Mouse (Mus musculus) hindbrain, embryonic 13.5 days (tissue): Measurements from ENCODE around the gene Abhd6. TPM values are rescaled to one million over a fixed set of nuclear protein-coding genes. Genes with fewer than 3 reads are reported as not detected.

Source experiments
- ATAC-seq: fragments of 200-750 bp; cut with Nextera tagmentation; 2 replicates; pipeline ENCODE4 v1.8.0; 2017; ENCODE audit warnings: moderate TSS enrichment; ENCODE audit not compliant: low FRiP score
- H3K27ac ChIP-seq: fragments of 300-500 bp; sonication (generic); 2 replicates; pipeline ENCODE4 v1.5.1; 2015; ENCODE audit warnings: inconsistent platforms, mild to moderate bottlenecking, moderate library complexity
- H3K27me3 ChIP-seq: fragments of 300-500 bp; sonication (generic); 2 replicates; pipeline ENCODE4 v1.6.1; 2015; ENCODE audit warnings: mild to moderate bottlenecking, inconsistent platforms
- H3K36me3 ChIP-seq: fragments of 300-500 bp; sonication (generic); 2 replicates; pipeline ENCODE4 v1.6.1; 2015; ENCODE audit warnings: mild to moderate bottlenecking, inconsistent platforms
- H3K4me1 ChIP-seq: fragments of 300-500 bp; sonication (generic); replicated peaks from 2 replicates; pipeline ENCODE4 v1.6.1; 2015; ENCODE audit warnings: inconsistent platforms
- H3K4me2 ChIP-seq: fragments of 300-500 bp; sonication (generic); 2 replicates; pipeline ENCODE4 v1.6.1; 2015; ENCODE audit warnings: inconsistent platforms, mild to moderate bottlenecking, moderate library complexity
- H3K4me3 ChIP-seq: fragments of 300-500 bp; sonication (generic); 2 replicates; pipeline ENCODE4 v1.5.1; 2015; ENCODE audit warnings: mild to moderate bottlenecking, inconsistent platforms
- H3K9ac ChIP-seq: fragments of 300-500 bp; sonication (generic); 2 replicates; pipeline ENCODE4 v1.6.1; 2015; ENCODE audit warnings: mild to moderate bottlenecking, inconsistent platforms
- H3K9me3 ChIP-seq: fragments of 300-500 bp; sonication (generic); 2 replicates; pipeline ENCODE4 v1.6.1; 2016; ENCODE audit warnings: inconsistent platforms
- WGBS: fragments of 180-500 bp; shearing (Covaris S2); methylation state at CpG from one replicate; pipeline ENCODE4 v1.1.7; 2015; 5-methylcytosine and 5-hydroxymethylcytosine counted together
- polyA plus RNA-seq: library from polyadenylated mRNA; unstranded; fragments of >200 nt; fragmentation: Nextera tagmentation; extraction: Ambion mirVana; gene quantifications from 2 replicates; pipeline ENCODE4 v1.2.1, GENCODE M21; 2015

Abhd6 gene
- polyA plus RNA-seq, 1 experiment from 2014 or later, result 31.7 TPM

GRCm38 (mm10) chr14:8020011-8020410, 17.3 kb downstream of the Abhd6 start:
- Histone ChIP-seq H3K4me3 (no peak overlapping the region), H3K9ac (no peak overlapping the region), H3K4me2 (no peak overlapping the region), H3K27ac (no peak overlapping the region), H3K9me3 (no peaks in the 10 kb centered on the region), H3K36me3 (0 out of 2 replicates have a peak, but pooled peaks cover 4% of the 10 kb centered on the region), H3K27me3 (no peaks in the 10 kb centered on the region), H3K4me1 (no peaks in the 10 kb centered on the region)
- no peak for ATAC-seq
- WGBS, result 88% methylated on average over 1 of the region's 1 CpGs

- no peak overlapping the region for H3K4me2 ChIP-seq
- no peak overlapping the region for H3K4me3 ChIP-seq
- H3K4me1 ChIP-seq, result no peaks in the 10 kb centered on the region
- H3K27me3 ChIP-seq, result no peaks in the 10 kb centered on the region
- H3K9ac ChIP-seq, result no peak overlapping the region
- 88% methylated on average over 7 of the region's 7 CpGs for WGBS
- H3K36me3 ChIP-seq, result 0 out of 2 replicates have a peak, but pooled peaks cover 4% of the 10 kb centered on the region
- no peak overlapping the region for H3K27ac ChIP-seq
- no peak for ATAC-seq
- H3K9me3 ChIP-seq, result no peaks in the 10 kb centered on the region
Observed at GRCm38 (mm10) chr14:8020546-8020945, 17.8 kb downstream of the Abhd6 start.

GRCm38 (mm10) chr14:8024469-8024868, 21.8 kb downstream of the Abhd6 start:
- Histone ChIP-seq H3K27me3 (no peaks in the 10 kb centered on the region), H3K4me2 (no peak overlapping the region), H3K36me3 (0 out of 2 replicates have a peak, but pooled peaks cover 4% of the 10 kb centered on the region), H3K4me1 (no peaks in the 10 kb centered on the region), H3K9ac (no peak overlapping the region), H3K27ac (no peak overlapping the region), H3K4me3 (no peak overlapping the region), H3K9me3 (no peaks in the 10 kb centered on the region)
- ATAC-seq, result no peak
- 59% methylated on average over 6 of the region's 6 CpGs for WGBS

GRCm38 (mm10) chr14:8024936-8025335, 22.2 kb downstream of the Abhd6 start:
- Histone ChIP-seq H3K27me3 (no peaks in the 10 kb centered on the region), H3K4me3 (no peak overlapping the region), H3K4me2 (no peak overlapping the region), H3K36me3 (0 out of 2 replicates have a peak, but pooled peaks cover 1% of the 10 kb centered on the region), H3K27ac (no peak overlapping the region), H3K4me1 (no peaks in the 10 kb centered on the region), H3K9me3 (no peaks in the 10 kb centered on the region), H3K9ac (no peak overlapping the region)
- 92% methylated on average over 10 of the region's 10 CpGs for WGBS
- ATAC-seq, result no peak

GRCm38 (mm10) chr14:8026769-8027531, 24.2 kb downstream of the Abhd6 start:
- no peak for ATAC-seq
- no peak overlapping the region for H3K27ac ChIP-seq
- WGBS, result 85% methylated on average over 10 of the region's 10 CpGs

GRCm38 (mm10) chr14:8028086-8028485, 25.4 kb downstream of the Abhd6 start:
- Histone ChIP-seq H3K9me3 (no peaks in the 10 kb centered on the region), H3K36me3 (no peaks in the 10 kb centered on the region), H3K4me1 (no peaks in the 10 kb centered on the region), H3K4me3 (no peak overlapping the region), H3K27me3 (no peaks in the 10 kb centered on the region), H3K9ac (no peak overlapping the region), H3K27ac (no peak overlapping the region), H3K4me2 (no peak overlapping the region)
- no peak for ATAC-seq
- 94% methylated on average over 5 of the region's 5 CpGs for WGBS

More at GRCm38 (mm10) chr14:8026769-8027531, 24.2 kb downstream of the Abhd6 start:
- H3K4me1 ChIP-seq, result no peaks in the 10 kb centered on the region
- H3K36me3 ChIP-seq, result no peaks in the 10 kb centered on the region
- no peaks in the 10 kb centered on the region for H3K27me3 ChIP-seq
- no peak overlapping the region for H3K9ac ChIP-seq
- H3K9me3 ChIP-seq, result no peaks in the 10 kb centered on the region
- H3K4me3 ChIP-seq, result no peak overlapping the region
- H3K4me2 ChIP-seq, result no peak overlapping the region

- H3K4me1 ChIP-seq, result no peaks in the 10 kb centered on the region
- ATAC-seq, result no peak
- no peak overlapping the region for H3K27ac ChIP-seq
- no peak overlapping the region for H3K9ac ChIP-seq
- no peaks in the 10 kb centered on the region for H3K27me3 ChIP-seq
- no peak overlapping the region for H3K4me3 ChIP-seq
- no peaks in the 10 kb centered on the region for H3K9me3 ChIP-seq
- 95% methylated on average over 1 of the region's 1 CpGs for WGBS
- no peak overlapping the region for H3K4me2 ChIP-seq
- no peaks in the 10 kb centered on the region for H3K36me3 ChIP-seq
Observed at GRCm38 (mm10) chr14:8029752-8030151, 27.1 kb downstream of the Abhd6 start.

GRCm38 (mm10) chr14:8030535-8030934, 27.8 kb downstream of the Abhd6 start:
- H3K36me3 ChIP-seq, result no peaks in the 10 kb centered on the region
- ATAC-seq, result no peak
- WGBS, result 53% methylated on average over 4 of the region's 4 CpGs
- no peaks in the 10 kb centered on the region for H3K27me3 ChIP-seq
- no peak overlapping the region for H3K27ac ChIP-seq
- H3K4me3 ChIP-seq, result no peak overlapping the region
- no peaks in the 10 kb centered on the region for H3K9me3 ChIP-seq
- no peak overlapping the region for H3K4me2 ChIP-seq
- H3K9ac ChIP-seq, result no peak overlapping the region
- H3K4me1 ChIP-seq, result no peaks in the 10 kb centered on the region

GRCm38 (mm10) chr14:8032087-8032944, 29.6 kb downstream of the Abhd6 start:
- Histone ChIP-seq H3K27me3 (no peaks in the 10 kb centered on the region), H3K4me3 (no peak overlapping the region), H3K4me2 (no peak overlapping the region), H3K9ac (no peak overlapping the region), H3K4me1 (no peaks in the 10 kb centered on the region), H3K9me3 (no peaks in the 10 kb centered on the region), H3K36me3 (no peaks in the 10 kb centered on the region), H3K27ac (no peak overlapping the region)
- 76% methylated on average over 13 of the region's 13 CpGs for WGBS
- ATAC-seq, result no peak

GRCm38 (mm10) chr14:8034561-8034960, 31.9 kb downstream of the Abhd6 start:
- Histone ChIP-seq H3K9me3 (no peaks in the 10 kb centered on the region), H3K36me3 (no peaks in the 10 kb centered on the region), H3K27me3 (no peaks in the 10 kb centered on the region), H3K4me3 (no peak overlapping the region), H3K9ac (no peak overlapping the region), H3K27ac (no peak overlapping the region), H3K4me2 (no peak overlapping the region), H3K4me1 (no peaks in the 10 kb centered on the region)
- no peak for ATAC-seq
- whole genome bisulfite sequencing, result 70% methylated on average over 5 of the region's 5 CpGs

- no peak overlapping the region for H3K27ac ChIP-seq
- 92% methylated on average over 6 of the region's 6 CpGs for WGBS
- no peaks in the 10 kb centered on the region for H3K4me1 ChIP-seq
- no peak overlapping the region for H3K9ac ChIP-seq
- no peak for ATAC-seq
- H3K4me3 ChIP-seq, result no peak overlapping the region
- H3K9me3 ChIP-seq, result no peaks in the 10 kb centered on the region
- no peaks in the 10 kb centered on the region for H3K27me3 ChIP-seq
- H3K36me3 ChIP-seq, result peaks cover 3% of the 10 kb centered on the region; the same call in 1 of the 2 replicates
- no peak overlapping the region for H3K4me2 ChIP-seq
Observed at GRCm38 (mm10) chr14:8035951-8036350, 33.2 kb downstream of the Abhd6 start.

- WGBS, result 86% methylated on average over 5 of the region's 5 CpGs
- H3K9me3 ChIP-seq, result no peaks in the 10 kb centered on the region
- no peak for ATAC-seq
- no peaks in the 10 kb centered on the region for H3K27me3 ChIP-seq
- H3K4me3 ChIP-seq, result no peak overlapping the region
- no peak overlapping the region for H3K27ac ChIP-seq
- no peak overlapping the region for H3K9ac ChIP-seq
- no peaks in the 10 kb centered on the region for H3K4me1 ChIP-seq
- H3K36me3 ChIP-seq, result peaks cover 3% of the 10 kb centered on the region; the same call in 1 of the 2 replicates
- no peak overlapping the region for H3K4me2 ChIP-seq
Observed at GRCm38 (mm10) chr14:8036406-8036805, 33.7 kb downstream of the Abhd6 start.
